Mouse (Mus musculus): Measurements from ENCODE around the gene Hoxc5. TPM values are rescaled to one million over a fixed set of nuclear protein-coding genes. Genes with fewer than 3 reads are reported as not detected.
A peak's percentile ranks its signal among the peaks of the same experiment; 100 is the strongest.

Hoxc5 gene
- total and polyA plus RNA-seq, 3 experiments, result 6.7 to 10.3 (median 7.0) TPM

DNA sequence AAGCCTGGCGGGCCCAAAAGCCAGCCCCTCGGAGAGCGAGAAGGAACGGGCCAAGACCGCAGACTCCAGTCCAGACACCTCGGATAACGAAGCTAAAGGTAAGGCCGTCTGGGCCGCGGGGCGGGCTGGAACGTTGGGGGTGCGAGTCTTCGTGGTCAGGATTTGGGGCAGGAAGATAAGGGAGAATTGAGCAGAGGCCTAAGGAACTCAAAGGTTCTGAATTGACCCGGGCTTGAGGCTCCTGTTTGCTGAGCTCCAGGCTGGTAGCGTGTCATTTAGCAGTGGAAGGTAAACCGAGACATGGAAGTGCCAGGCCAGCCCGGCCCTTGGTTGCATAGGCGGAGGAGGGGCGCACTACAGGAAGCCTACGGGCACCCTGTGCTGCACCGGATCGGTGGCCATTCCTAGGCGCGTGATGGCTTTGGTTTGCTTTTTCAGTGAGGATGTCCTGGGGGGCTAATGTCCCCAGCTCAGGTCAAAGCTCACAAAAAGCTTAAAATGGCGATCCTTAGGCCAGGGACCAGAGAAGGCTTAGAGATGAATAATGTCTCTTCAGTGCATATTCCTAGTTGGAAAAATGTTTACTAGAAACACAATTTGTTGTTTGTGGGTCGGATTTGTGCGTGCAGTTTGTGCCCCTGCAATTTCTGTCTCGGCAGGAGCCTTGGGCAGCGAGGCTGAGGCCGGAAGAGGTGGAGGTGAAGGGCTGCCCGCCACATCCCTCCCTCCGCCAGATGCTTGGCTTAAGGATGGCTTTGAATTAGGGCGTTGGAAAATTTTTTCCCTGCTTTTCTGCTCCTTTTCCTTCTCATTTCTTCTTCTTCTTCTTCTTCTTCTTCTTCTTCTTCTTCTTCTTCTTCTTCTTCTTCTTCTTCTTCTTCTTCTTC, 511 bp downstream of the Hoxc5 start:
- DNase-seq, result no peak

DNA sequence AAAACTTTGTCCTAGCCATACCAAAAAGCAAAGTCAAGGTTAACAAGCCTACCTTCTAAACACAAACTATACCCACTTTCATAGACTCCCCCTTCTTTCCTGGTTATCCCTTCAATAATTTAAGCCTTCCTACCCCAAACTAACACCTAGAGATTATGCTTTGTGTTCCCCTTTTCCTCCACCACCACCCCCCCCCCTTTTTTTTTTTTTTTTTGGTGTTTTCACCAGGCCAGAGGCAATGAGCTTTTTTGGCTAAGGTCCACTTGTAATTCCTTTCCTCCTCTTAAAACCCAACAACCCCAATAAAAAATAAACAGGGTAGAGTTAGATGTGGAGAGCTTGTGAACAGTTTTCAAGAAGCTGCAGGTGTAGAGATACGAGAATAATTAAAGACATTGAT, 2.1 kb downstream of the Hoxc5 start:
- no peak for DNase-seq

DNA sequence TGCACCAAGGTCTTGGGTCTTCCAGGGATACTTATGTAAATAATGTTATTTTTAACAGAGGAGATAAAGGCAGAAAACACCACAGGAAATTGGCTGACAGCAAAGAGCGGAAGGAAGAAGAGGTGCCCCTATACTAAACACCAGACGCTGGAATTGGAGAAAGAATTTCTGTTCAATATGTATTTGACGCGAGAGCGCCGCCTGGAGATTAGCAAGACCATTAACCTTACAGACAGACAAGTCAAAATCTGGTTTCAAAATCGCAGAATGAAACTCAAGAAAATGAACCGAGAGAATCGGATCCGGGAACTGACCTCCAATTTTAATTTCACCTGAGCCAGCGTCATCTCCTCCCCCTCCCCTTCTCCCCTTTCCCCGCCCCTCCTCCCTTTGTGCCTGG, 3.5 kb downstream of the Hoxc5 start:
- DNase-seq, result no peak

DNA sequence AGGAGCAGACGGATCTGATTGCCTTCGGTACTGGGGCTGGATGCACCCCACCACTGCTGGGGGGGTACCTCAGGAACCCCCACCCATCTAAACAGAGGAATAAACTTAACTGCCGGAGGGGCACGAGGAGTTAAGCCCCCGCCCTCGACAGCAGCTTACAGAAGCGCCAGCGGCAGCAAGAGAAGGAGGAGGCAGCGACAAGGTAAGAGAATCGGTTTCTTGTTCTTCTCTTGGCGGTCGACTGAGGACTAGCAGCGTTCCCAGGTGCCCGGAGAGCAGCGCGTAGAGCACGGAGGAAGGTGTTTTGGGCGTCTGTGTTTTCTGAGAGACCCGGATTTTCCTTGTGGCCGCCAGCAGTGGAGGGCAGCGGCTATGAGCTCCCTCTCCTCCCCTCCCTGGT, 5.0 kb downstream of the Hoxc5 start:
- no peak for DNase-seq

DNA sequence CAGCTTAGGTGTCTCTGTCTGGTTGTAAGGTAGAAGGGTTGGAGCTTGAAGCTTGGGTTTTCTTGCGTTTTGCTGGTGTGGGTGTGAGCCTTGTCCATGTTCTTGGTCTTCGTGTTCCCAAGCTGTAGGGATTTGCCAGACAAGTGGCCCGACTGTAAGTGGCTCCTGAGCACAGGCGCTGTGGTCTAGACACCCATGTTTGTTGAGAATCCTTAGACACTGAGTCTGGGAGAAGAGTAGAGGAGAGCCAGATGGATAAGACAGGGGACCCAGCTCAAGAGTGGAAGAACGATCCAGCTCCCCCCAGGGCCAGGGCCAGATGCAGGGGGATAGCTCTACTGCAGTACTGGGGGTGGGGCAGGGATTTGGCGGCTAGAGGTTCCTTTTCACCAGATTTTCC, 5.5 kb downstream of the Hoxc5 start:
- no peak for DNase-seq

DNA sequence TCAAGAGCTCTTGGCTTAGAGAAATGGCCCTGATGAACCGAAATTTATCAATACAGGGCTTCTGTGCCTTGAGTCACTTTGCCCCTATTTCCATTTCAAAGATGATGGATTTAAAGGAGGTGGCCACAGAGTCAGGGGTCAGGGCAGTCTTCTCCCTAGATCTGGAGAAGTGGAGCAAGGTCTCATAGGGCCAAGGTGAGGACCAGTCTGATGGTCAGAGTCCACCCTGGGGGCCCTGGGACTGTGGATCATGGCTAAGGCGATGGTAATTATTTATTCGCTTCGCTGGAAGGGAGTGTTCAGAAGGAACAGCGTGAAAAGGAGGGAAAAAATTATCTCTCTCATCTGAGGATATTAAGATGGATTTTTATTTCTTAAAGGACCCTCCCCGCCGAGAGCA, 7.8 kb downstream of the Hoxc5 start:
- DNase-seq, result no peak

DNA sequence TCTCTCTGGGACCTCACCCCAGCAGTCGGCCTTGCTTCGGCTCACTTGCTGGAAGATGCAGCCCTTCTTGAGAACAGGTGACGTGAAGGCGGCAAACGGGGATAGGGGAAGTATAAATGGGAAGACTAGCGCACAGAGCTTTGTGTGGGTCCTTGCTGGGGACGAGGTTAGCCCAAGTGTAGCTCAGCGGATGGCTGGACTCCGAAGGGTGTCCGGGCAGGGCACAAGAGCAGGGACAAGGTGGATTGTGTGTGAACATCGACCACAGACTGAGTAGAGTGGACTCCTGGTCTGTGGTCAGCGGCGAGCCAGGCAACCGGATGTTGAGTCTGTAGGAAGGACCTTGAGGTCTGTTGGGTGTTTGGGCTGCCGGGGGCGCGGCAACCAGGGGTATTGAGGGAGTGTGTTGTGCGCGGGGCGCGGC, 8.5 kb downstream of the Hoxc5 start:
- DNase-seq, result no peak

DNA sequence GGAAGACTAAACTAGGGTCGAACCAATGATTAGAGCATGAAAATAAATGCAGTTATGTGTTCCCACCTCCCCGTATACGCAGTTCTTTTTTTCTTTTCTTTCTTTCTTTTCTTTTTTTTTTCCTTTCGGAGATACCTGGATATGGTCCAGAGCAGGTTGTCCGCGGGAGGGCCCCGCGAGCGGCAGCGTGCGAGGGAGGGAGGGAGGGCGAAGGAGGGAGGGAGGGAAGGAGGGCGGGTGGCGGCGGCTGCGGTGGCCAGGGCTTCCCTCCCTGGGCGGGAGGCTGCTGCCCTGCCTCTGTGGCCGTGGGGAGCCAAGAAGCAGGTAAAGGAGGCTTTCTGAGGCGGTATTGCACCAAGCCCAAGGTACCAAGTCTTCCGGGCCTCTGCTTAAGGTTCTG, 8.9 kb downstream of the Hoxc5 start, which contains the start of gene Hoxc9:
Gene Hoxc9 (plus strand): TSS at position 269 of the 400 bp plus-strand sequence.
- no peak for DNase-seq

DNA sequence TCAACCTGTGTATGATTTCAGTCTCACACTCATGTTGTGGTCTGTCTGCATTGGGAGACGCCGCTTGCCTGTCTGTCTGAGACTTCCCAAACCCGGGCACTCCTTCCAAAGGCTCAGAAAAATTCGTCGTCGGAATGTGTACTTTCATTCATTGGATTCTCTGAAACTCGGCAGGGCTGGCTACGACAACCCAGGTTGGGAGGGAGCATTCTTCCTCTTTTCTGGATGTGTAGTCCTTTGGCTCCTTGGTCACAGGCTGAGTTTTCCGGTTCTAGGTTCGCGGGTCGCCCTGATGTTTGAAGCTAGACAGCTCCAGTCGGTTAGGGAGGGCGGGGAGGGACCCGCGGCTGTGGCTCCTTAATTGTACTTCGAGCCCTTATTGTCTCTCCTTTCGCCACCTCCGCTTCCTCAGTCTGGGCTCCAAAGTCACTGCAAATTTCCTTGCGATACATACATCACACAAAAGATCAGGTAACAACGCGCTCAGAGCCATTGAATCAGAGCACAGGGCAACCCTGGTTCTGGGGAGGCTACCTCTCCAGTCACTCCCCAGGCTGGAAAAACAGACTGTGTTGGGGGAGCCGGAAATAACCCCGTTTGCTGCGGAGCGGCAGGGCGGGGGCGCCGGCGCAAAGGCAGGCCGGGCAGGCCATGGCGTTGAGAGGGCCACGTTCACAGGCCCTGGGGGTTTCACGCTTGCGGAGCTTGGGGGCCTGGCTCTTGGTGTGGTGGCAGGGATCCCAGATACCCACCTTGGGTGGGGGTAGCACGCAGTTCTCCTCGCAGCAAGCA, 9.6 kb downstream of the Hoxc5 start:
- peak; percentile 30 for DNase-seq

DNA sequence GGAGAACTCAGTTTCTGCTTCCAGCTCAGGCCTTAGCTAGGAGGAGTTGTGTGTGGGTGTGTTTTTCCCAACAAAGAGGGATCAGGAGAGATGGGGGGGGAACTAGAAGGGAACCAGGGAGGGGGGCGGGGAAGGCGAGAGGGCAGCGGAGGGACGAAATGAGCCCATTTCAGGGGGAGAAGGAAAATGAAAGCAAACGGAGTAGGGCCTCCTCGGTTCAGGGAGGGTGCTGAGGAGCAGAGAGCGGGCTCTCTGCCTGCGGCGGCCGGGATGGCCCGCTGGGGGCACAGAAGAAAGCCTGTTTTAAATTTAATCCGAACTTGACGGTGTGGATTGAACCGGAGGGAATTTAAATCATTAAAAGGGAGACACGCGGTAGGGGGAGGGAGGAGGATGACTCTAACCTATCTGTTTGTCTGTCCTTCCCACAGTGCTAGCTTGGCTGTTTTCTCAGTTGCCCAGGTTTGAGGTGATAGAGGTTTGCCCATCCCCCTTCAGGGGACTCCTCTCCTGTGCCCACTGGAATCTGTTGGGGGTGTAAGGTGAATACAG, 10.3 kb downstream of the Hoxc5 start:
- no peak for DNase-seq

DNA sequence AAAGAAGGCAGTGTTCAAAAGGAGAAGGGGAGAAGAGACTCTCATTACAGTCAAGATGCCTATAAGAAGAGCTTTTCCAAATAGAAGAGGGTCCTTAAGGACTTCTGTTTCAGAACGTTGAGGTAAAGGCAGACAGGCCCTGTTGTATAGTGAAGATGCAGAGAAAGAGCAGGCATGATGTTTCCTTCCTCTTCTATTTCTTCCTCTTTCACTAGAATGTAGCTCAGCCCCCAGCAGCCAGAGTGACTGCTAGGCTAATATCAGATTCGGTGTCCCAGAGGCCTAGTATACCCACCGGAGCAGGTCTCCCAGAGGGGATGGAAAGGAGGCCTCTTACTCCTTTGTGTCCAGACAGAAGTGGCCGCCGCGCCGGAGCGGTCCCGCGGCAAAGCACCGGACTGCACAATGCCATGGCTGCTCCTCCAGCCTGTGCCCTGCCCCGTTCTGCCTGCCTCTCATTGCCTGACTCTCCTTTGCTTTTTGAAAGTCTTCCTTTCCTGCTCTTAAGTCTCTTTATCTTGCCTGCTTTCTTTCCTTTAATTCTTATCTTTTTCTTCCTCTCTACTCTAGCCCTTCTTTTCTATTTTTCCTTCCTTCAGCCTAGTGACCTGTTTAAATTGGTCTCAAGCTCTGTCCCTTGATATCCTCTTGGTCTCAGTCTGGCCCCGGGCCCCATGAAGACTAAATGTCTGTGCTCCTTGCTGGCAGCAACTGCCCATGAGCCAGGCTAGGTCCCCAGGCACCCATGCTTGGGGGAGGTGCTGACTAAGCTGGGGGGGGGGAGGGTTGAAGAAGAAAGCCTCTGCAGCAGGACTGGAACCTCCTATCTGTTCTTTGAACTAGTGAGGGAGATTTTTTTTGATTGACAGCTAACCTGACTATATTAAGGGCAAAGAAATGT, 11.6 kb downstream of the Hoxc5 start:
- DNase-seq, result no peak

DNA sequence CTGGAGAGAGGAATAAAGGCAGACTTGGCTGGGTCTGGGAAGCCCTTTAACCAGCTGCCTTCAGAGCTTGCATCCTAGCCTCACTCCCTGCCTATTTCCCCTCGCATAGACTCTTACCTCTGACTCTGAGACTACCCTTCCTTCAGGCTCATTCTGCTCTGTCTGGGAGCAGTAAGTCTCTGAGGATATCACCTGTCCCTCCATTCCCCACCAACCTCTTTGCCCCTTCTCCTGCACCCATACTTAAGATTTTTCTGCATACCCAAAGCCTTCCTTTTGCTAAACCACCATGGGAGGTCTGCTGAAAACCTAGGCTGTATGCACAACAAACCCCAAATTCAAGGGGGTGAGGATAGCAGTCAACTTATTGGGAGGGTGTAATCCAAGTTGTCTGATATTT, 12.7 kb downstream of the Hoxc5 start:
- DNase-seq, result no peak

DNA sequence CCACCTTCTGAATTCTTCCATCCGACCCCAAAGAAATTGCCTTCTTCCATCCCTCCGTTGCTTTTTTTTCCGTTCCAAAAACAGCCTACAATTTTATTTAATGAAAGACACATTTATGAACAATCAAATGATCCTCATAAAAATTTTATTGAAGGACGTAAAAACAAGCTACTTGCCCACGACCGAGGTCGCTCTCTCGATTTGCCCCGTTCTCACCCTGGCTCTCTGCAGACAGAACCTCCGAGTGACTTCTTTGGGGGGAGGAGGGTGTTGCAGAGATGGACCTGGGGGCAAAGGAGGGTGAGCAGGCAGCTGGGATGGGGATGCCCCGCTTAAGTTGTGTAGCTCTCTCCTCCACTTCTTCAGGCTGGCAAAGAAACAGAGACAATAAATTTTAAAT, 13.1 kb downstream of the Hoxc5 start:
- no peak for DNase-seq

DNA sequence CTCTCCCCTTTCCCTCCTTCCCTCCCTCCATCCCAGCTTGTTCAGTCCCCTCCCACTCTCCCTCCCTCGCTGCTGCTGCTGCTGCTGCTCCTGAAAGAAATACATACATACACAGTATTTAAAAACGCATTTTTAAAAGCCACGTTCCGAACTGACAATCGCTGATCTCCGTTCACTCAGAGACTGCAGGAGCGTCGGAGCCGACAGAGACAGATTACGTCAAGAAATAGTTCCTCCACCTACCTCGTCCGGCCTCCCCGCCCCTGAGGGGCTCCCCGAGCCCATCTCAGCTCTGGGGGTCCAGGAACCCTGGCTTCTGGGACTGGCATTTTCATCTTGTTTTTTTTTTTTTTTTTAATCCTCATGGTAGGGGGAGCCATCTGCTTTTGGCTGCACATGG, 13.7 kb downstream of the Hoxc5 start:
- no peak for DNase-seq

DNA sequence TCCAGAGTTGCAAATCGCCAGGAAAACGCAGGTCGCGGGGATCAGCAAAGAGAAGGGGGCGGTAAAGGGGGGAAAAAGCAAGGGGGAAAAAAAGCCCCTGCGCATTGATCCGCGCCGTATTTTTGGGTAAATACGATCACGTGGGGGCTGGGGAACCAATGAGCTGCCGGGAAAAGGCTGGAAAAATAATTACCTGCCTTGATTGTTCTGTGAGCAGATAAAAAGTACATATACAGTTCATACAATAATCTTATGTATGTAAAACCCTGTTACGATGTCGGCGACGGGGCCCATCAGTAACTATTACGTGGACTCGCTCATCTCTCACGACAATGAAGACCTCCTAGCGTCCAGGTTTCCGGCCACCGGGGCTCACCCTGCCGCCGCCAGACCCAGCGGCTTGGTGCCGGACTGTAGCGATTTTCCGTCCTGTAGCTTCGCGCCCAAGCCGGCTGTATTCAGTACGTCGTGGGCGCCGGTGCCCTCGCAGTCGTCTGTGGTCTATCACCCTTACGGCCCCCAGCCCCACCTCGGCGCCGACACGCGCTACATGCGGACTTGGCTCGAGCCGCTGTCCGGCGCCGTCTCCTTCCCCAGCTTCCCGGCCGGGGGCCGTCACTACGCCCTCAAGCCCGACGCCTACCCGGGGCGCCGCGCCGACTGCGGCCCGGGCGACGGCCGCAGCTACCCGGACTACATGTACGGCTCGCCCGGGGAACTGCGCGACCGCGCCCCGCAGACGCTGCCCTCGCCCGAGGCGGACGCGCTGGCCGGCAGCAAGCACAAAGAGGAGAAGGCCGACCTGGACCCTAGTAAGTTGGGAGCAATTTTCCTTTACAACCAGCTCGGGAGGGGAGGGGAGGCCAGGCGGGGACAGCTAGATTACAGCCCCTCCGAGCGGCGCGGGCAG, 14.4 kb downstream of the Hoxc5 start:
- peak; percentile 59 for DNase-seq

DNA sequence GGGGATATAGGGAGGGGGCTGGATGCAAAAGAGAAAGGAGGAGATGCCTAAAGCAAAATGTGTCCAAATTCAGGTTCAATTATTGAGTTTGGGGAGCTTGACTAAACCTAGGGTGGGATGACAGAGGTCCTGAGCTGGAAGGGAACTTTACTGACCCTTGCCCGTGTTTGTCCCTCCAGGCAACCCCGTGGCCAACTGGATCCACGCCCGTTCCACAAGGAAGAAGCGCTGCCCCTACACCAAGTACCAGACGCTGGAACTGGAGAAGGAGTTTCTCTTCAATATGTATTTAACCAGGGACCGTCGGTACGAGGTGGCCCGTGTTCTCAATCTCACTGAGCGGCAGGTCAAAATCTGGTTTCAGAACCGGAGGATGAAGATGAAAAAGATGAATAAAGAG, 16.5 kb downstream of the Hoxc5 start:
- no peak for DNase-seq

DNA sequence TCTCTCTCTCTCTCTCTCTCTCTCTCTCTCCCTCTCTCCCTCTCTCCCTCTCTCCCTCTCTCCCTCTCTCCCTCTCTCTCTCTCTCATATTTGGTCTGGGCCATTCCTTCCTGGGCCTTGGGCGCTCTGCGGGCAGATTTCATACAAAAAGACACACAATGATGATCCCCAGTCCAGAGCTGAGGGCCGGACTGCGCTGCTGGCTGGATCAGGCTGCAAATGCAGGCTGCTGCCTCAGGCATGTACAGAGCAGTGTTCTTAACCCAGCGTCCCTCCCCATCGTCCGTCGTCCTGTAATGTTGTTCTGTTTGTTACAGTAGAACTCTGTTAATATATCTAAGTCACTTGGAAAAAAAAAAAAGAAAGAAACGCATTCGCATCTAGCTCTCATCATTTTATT, 17.3 kb downstream of the Hoxc5 start:
- DNase-seq, result no peak

DNA sequence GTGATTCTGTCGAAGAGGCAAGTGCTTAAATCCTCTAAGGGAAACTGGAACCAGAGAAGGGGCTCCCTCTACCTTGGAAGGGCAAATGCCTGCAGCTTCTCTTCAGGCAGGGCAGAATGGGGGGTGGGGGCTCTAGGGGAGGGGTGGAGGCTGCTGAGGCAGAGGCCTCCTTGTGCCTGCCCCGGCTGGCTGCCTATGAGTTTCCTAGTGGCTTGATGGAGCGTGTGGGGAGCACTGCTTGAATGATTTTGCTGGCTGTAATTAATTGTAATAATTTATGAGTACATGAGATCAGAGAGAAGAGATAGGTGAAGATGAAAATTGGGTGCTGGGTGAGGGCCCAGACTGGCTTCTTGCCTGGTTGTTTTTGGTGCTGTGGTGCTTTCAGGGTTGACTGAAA, 17.7 kb downstream of the Hoxc5 start:
- DNase-seq, result no peak

DNA sequence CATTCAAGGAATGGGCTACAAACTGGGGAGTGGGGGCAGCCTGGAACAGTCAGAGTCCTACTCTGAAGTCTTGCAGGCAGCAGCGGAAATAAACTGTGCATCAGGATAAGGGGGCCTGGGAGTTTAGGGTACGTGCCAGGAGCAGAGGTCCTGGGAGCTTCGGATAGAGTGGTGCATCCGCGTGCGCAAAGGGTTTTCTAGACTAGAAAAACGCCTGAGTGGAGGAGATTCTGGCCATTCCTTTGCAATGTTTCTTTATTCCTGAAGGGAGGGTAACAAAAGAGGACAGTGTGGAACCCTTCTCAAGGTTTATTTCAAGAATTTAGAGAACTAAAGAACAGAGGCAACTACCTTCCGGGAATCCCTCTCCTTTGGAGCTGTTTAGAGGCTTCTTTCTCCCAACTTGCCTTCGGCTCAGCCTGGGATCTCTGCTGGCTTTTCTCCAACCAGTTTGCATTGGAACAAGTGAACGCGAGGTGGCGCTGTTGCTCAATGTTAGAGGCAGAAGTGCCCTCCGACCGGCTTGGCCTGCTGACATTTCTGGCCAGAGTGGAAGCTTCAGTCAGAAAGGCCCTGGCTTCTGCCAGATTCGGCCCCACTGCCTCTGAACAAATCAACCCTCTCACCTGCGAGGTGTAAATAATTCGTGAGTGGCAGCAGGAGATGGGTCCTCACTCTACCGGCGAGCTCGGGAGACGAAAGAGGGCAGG, 20.0 kb downstream of the Hoxc5 start:
- DNase-seq, result peak; percentile 92

DNA sequence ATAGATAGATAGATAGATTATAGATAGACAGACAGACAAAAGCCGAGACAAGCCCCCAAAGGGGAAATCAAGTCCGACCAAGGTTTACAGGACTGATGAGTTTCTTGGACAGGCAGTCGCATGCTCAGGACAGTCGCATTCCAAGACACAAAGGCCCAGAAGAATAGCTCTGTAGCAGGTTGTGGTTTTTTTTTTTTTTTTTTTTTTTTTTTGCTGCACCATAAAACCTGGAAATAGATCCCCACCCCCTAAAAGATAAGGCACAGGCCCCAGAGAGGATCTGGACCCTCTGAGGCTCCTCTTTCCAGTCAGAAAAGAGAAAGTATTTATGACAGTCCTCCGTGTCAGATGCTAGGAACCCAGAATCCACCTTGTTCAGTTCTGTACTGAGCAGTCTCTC, 20.8 kb downstream of the Hoxc5 start:
- DNase-seq, result no peak
